Mouse (Mus musculus): ENCODE measurements at regions not wholly inside any gene's neighbourhood (a gene's known extent, or its start where the extent isn't known, plus 50 kb on each side); places are given as distances from the start of the nearest gene placed in this dataset.

- Histone ChIP-seq H3K36me3 (ENCODE audit: control insufficient read depth, insufficient read depth, low read length) (no peaks in the 10 kb centered on the region), H3K27ac (ENCODE audit: low read depth, low read length) (no peak overlapping the region), H3K4me1 (replicated peaks; ENCODE audit: control insufficient read depth, insufficient read depth, low read length) (no peaks in the 10 kb centered on the region), H3K4me3 (ENCODE audit: low read depth, low read length) (no peak overlapping the region), H3K9ac (ENCODE audit: low read depth, low read length) (no peak overlapping the region), H3K27me3 (ENCODE audit: control insufficient read depth, insufficient read depth, low read length) (no peaks in the 10 kb centered on the region), H3K9me3 (ENCODE audit: control insufficient read depth, low read length) (no peaks in the 10 kb centered on the region), H3K4me2 (replicated peaks; ENCODE audit: low read depth, low read length) (no peak overlapping the region)
- no peak for DNase-seq (ENCODE audit: low spot score)
- WGBS = 80% methylated on average over 3 of the region's 3 CpGs
- no peak for ATAC-seq (ENCODE audit: low FRiP score)
These were observed 714.8 kb upstream of the Sox9 start for GRCm38 (mm10) chr11:112067176-112067575.

- WGBS = 94% methylated on average over 4 of the region's 4 CpGs
- no peak overlapping the region for H3K4me2 ChIP-seq (replicated peaks; ENCODE audit: low read depth, low read length)
- no peak overlapping the region for H3K9ac ChIP-seq (ENCODE audit: low read depth, low read length)
- H3K36me3 ChIP-seq (ENCODE audit: control insufficient read depth, insufficient read depth, low read length) = no peaks in the 10 kb centered on the region
- DNase-seq (ENCODE audit: low spot score) (no peak), ATAC-seq (ENCODE audit: low FRiP score) (no peak)
- no peaks in the 10 kb centered on the region for H3K4me1 ChIP-seq (replicated peaks; ENCODE audit: control insufficient read depth, insufficient read depth, low read length)
- H3K9me3 ChIP-seq (ENCODE audit: control insufficient read depth, low read length) = no peaks in the 10 kb centered on the region
- H3K4me3 ChIP-seq (ENCODE audit: low read depth, low read length) = no peak overlapping the region
- no peaks in the 10 kb centered on the region for H3K27me3 ChIP-seq (ENCODE audit: control insufficient read depth, insufficient read depth, low read length)
- no peak overlapping the region for H3K27ac ChIP-seq (ENCODE audit: low read depth, low read length)
These were observed 713.2 kb upstream of the Sox9 start for GRCm38 (mm10) chr11:112068821-112069220.

- 90% methylated on average over 7 of the region's 7 CpGs for WGBS
- ATAC-seq (ENCODE audit: low FRiP score) = no peak
- Histone ChIP-seq H3K4me2 (replicated peaks; ENCODE audit: low read depth, low read length) (no peak overlapping the region), H3K9me3 (ENCODE audit: control insufficient read depth, low read length) (no peaks in the 10 kb centered on the region), H3K27me3 (ENCODE audit: control insufficient read depth, insufficient read depth, low read length) (no peaks in the 10 kb centered on the region), H3K27ac (ENCODE audit: low read depth, low read length) (no peak overlapping the region), H3K9ac (ENCODE audit: low read depth, low read length) (no peak overlapping the region), H3K4me1 (replicated peaks; ENCODE audit: control insufficient read depth, insufficient read depth, low read length) (no peaks in the 10 kb centered on the region), H3K36me3 (ENCODE audit: control insufficient read depth, insufficient read depth, low read length) (no peaks in the 10 kb centered on the region), H3K4me3 (ENCODE audit: low read depth, low read length) (no peak overlapping the region)
- DNase-seq (ENCODE audit: low spot score) = no peak
These were observed 710.5 kb upstream of the Sox9 start for GRCm38 (mm10) chr11:112071571-112071970.

- no peak for ATAC-seq (ENCODE audit: low FRiP score)
- no peaks in the 10 kb centered on the region for H3K4me1 ChIP-seq (replicated peaks; ENCODE audit: control insufficient read depth, insufficient read depth, low read length)
- H3K4me3 ChIP-seq (ENCODE audit: low read depth, low read length) = no peak overlapping the region
- H3K27me3 ChIP-seq (ENCODE audit: control insufficient read depth, insufficient read depth, low read length) = no peaks in the 10 kb centered on the region
- no peak for DNase-seq (ENCODE audit: low spot score)
- H3K9ac ChIP-seq (ENCODE audit: low read depth, low read length) = no peak overlapping the region
- H3K27ac ChIP-seq (ENCODE audit: low read depth, low read length) = no peak overlapping the region
- no peaks in the 10 kb centered on the region for H3K9me3 ChIP-seq (ENCODE audit: control insufficient read depth, low read length)
- H3K4me2 ChIP-seq (replicated peaks; ENCODE audit: low read depth, low read length) = no peak overlapping the region
- 91% methylated on average over 4 of the region's 4 CpGs for WGBS
- H3K36me3 ChIP-seq (ENCODE audit: control insufficient read depth, insufficient read depth, low read length) = no peaks in the 10 kb centered on the region
These were observed 700.6 kb upstream of the Sox9 start for GRCm38 (mm10) chr11:112081386-112081785.

GRCm38 (mm10) chr11:112083019-112083418 lies 699.0 kb upstream of the Sox9 start:
- no peaks in the 10 kb centered on the region for H3K27me3 ChIP-seq (ENCODE audit: control insufficient read depth, insufficient read depth, low read length)
- no peak overlapping the region for H3K27ac ChIP-seq (ENCODE audit: low read depth, low read length)
- H3K4me3 ChIP-seq (ENCODE audit: low read depth, low read length) = no peak overlapping the region
- no peaks in the 10 kb centered on the region for H3K4me1 ChIP-seq (replicated peaks; ENCODE audit: control insufficient read depth, insufficient read depth, low read length)
- no peaks in the 10 kb centered on the region for H3K9me3 ChIP-seq (ENCODE audit: control insufficient read depth, low read length)
- ATAC-seq (ENCODE audit: low FRiP score) (no peak), DNase-seq (ENCODE audit: low spot score) (no peak)
- no peak overlapping the region for H3K4me2 ChIP-seq (replicated peaks; ENCODE audit: low read depth, low read length)
- H3K9ac ChIP-seq (ENCODE audit: low read depth, low read length) = no peak overlapping the region
- WGBS = 63% methylated on average over 4 of the region's 4 CpGs
- no peaks in the 10 kb centered on the region for H3K36me3 ChIP-seq (ENCODE audit: control insufficient read depth, insufficient read depth, low read length)

- Histone ChIP-seq H3K4me2 (replicated peaks; ENCODE audit: low read depth, low read length) (no peak overlapping the region), H3K4me3 (ENCODE audit: low read depth, low read length) (no peak overlapping the region), H3K36me3 (ENCODE audit: control insufficient read depth, insufficient read depth, low read length) (no peaks in the 10 kb centered on the region), H3K9ac (ENCODE audit: low read depth, low read length) (no peak overlapping the region), H3K4me1 (replicated peaks; ENCODE audit: control insufficient read depth, insufficient read depth, low read length) (no peaks in the 10 kb centered on the region), H3K9me3 (ENCODE audit: control insufficient read depth, low read length) (no peaks in the 10 kb centered on the region), H3K27ac (ENCODE audit: low read depth, low read length) (no peak overlapping the region), H3K27me3 (ENCODE audit: control insufficient read depth, insufficient read depth, low read length) (no peaks in the 10 kb centered on the region)
- DNase-seq (ENCODE audit: low spot score) (no peak), ATAC-seq (ENCODE audit: low FRiP score) (no peak)
- WGBS = 89% methylated on average over 8 of the region's 8 CpGs
These were observed 689.9 kb upstream of the Sox9 start for GRCm38 (mm10) chr11:112092168-112092567.

GRCm38 (mm10) chr11:112095009-112095408 lies 687.0 kb upstream of the Sox9 start:
- ATAC-seq (ENCODE audit: low FRiP score) (no peak), DNase-seq (ENCODE audit: low spot score) (no peak)
- 30% methylated on average over 3 of the region's 3 CpGs for WGBS
- no peaks in the 10 kb centered on the region for H3K27me3 ChIP-seq (ENCODE audit: control insufficient read depth, insufficient read depth, low read length)
- no peak overlapping the region for H3K4me2 ChIP-seq (replicated peaks; ENCODE audit: low read depth, low read length)
- no peak overlapping the region for H3K27ac ChIP-seq (ENCODE audit: low read depth, low read length)
- H3K9ac ChIP-seq (ENCODE audit: low read depth, low read length) = no peak overlapping the region
- H3K36me3 ChIP-seq (ENCODE audit: control insufficient read depth, insufficient read depth, low read length) = no peaks in the 10 kb centered on the region
- H3K9me3 ChIP-seq (ENCODE audit: control insufficient read depth, low read length) = no peaks in the 10 kb centered on the region
- no peak overlapping the region for H3K4me3 ChIP-seq (ENCODE audit: low read depth, low read length)
- H3K4me1 ChIP-seq (replicated peaks; ENCODE audit: control insufficient read depth, insufficient read depth, low read length) = no peaks in the 10 kb centered on the region

GRCm38 (mm10) chr11:112098161-112098560 lies 683.9 kb upstream of the Sox9 start:
- no peaks in the 10 kb centered on the region for H3K27me3 ChIP-seq (ENCODE audit: control insufficient read depth, insufficient read depth, low read length)
- H3K9me3 ChIP-seq (ENCODE audit: control insufficient read depth, low read length) = no peaks in the 10 kb centered on the region
- H3K4me1 ChIP-seq (replicated peaks; ENCODE audit: control insufficient read depth, insufficient read depth, low read length) = no peaks in the 10 kb centered on the region
- no peak overlapping the region for H3K9ac ChIP-seq (ENCODE audit: low read depth, low read length)
- DNase-seq (ENCODE audit: low spot score) = no peak
- no peak for ATAC-seq (ENCODE audit: low FRiP score)
- no peaks in the 10 kb centered on the region for H3K36me3 ChIP-seq (ENCODE audit: control insufficient read depth, insufficient read depth, low read length)
- 71% methylated on average over 1 of the region's 1 CpGs for WGBS
- no peak overlapping the region for H3K27ac ChIP-seq (ENCODE audit: low read depth, low read length)
- H3K4me3 ChIP-seq (ENCODE audit: low read depth, low read length) = no peak overlapping the region
- no peak overlapping the region for H3K4me2 ChIP-seq (replicated peaks; ENCODE audit: low read depth, low read length)

GRCm38 (mm10) chr11:112103252-112103651 lies 678.8 kb upstream of the Sox9 start:
- no peak overlapping the region for H3K9ac ChIP-seq (ENCODE audit: low read depth, low read length)
- H3K36me3 ChIP-seq (ENCODE audit: control insufficient read depth, insufficient read depth, low read length) = no peaks in the 10 kb centered on the region
- no peak overlapping the region for H3K27ac ChIP-seq (ENCODE audit: low read depth, low read length)
- DNase-seq (ENCODE audit: low spot score) (peak; percentile 16), ATAC-seq (ENCODE audit: low FRiP score) (no peak)
- H3K9me3 ChIP-seq (ENCODE audit: control insufficient read depth, low read length) = no peaks in the 10 kb centered on the region
- no peaks in the 10 kb centered on the region for H3K27me3 ChIP-seq (ENCODE audit: control insufficient read depth, insufficient read depth, low read length)
- no peak overlapping the region for H3K4me2 ChIP-seq (replicated peaks; ENCODE audit: low read depth, low read length)
- WGBS = 54% methylated on average over 2 of the region's 2 CpGs
- H3K4me3 ChIP-seq (ENCODE audit: low read depth, low read length) = no peak overlapping the region
- no peaks in the 10 kb centered on the region for H3K4me1 ChIP-seq (replicated peaks; ENCODE audit: control insufficient read depth, insufficient read depth, low read length)

Data from hindbrain, embryonic 11.5 days (tissue).